Mouse (Mus musculus) hindbrain, embryonic 11.5 days (tissue): ENCODE data around the gene Gm15217. TPM values are rescaled to one million over a fixed set of nuclear protein-coding genes. Genes with fewer than 3 reads are reported as not detected.

Source experiments
- ATAC-seq: fragments of 200-750 bp; cut with Nextera tagmentation; 2 replicates; pipeline ENCODE4 v1.8.0; 2017; ENCODE audit warnings: mild to moderate bottlenecking, moderate TSS enrichment, moderate library complexity; ENCODE audit not compliant: low FRiP score
- DNase-seq: peaks from one replicate; pipeline ENCODE4 v3.0.0-alpha.2; 2015; ENCODE audit warnings: low spot score
- H3K27ac ChIP-seq: fragments of 300-500 bp; sonication (generic); 2 replicates; pipeline ENCODE4 v1.5.1; 2014; ENCODE audit warnings: mild to moderate bottlenecking, low read depth, low read length
- H3K27me3 ChIP-seq: fragments of 300-500 bp; sonication (generic); 2 replicates; pipeline ENCODE4 v1.6.1; 2014; ENCODE audit warnings: mild to moderate bottlenecking, low read length, moderate library complexity, mixed read lengths; ENCODE audit not compliant: control insufficient read depth, insufficient read depth
- H3K36me3 ChIP-seq: fragments of 300-500 bp; sonication (generic); 2 replicates; pipeline ENCODE4 v1.6.1; 2014; ENCODE audit warnings: mild to moderate bottlenecking, low read length, moderate library complexity, mixed read lengths; ENCODE audit not compliant: control insufficient read depth, insufficient read depth
- H3K4me1 ChIP-seq: fragments of 300-500 bp; sonication (generic); replicated peaks from 2 replicates; pipeline ENCODE4 v1.6.1; 2014; ENCODE audit warnings: low read length, mixed read lengths; ENCODE audit not compliant: control insufficient read depth, insufficient read depth
- H3K4me2 ChIP-seq: fragments of 300-500 bp; sonication (generic); replicated peaks from 2 replicates; pipeline ENCODE4 v1.6.1; 2014; ENCODE audit warnings: mild to moderate bottlenecking, low read depth, low read length
- H3K4me3 ChIP-seq: fragments of 300-500 bp; sonication (generic); 2 replicates; pipeline ENCODE4 v1.5.1; 2014; ENCODE audit warnings: low read depth, low read length
- H3K9ac ChIP-seq: fragments of 300-500 bp; sonication (generic); 2 replicates; pipeline ENCODE4 v1.6.1; 2014; ENCODE audit warnings: low read depth, low read length
- H3K9me3 ChIP-seq: fragments of 300-500 bp; sonication (generic); 2 replicates; pipeline ENCODE4 v1.6.1; 2016; ENCODE audit warnings: low read length; ENCODE audit not compliant: control insufficient read depth
- WGBS: fragments of 180-500 bp; shearing (Covaris S2); extraction: QIAGEN DNeasy Blood & Tissue Kit; methylation state at CpG from one replicate; pipeline ENCODE4 v1.1.7; 2014; 5-methylcytosine and 5-hydroxymethylcytosine counted together
- polyA plus RNA-seq: library from polyadenylated mRNA; unstranded; fragments of >200 nt; fragmentation: Nextera tagmentation; extraction: Ambion mirVana; gene quantifications from 2 replicates; pipeline ENCODE4 v1.2.1, GENCODE M21; 2014

The Gm15217 gene
- polyA plus RNA-seq, 1 experiment from 2014 or later, result not detected

- no peaks in the 10 kb centered on the region for H3K27me3 ChIP-seq
- H3K4me2 ChIP-seq, result no peak overlapping the region
- no peaks in the 10 kb centered on the region for H3K36me3 ChIP-seq
- DNase-seq, result no peak
- no peaks in the 10 kb centered on the region for H3K9me3 ChIP-seq
- no peak for ATAC-seq
- 77% methylated on average over 7 of the region's 7 CpGs for WGBS
- H3K4me1 ChIP-seq, result no peaks in the 10 kb centered on the region
- H3K9ac ChIP-seq, result no peak overlapping the region
- H3K4me3 ChIP-seq, result no peak overlapping the region
- no peak overlapping the region for H3K27ac ChIP-seq
These were observed 33.3 kb downstream of the Gm15217 start for GRCm38 (mm10) chr14:46412497-46413000.

- no peak overlapping the region for H3K4me2 ChIP-seq
- no peaks in the 10 kb centered on the region for H3K27me3 ChIP-seq
- H3K4me1 ChIP-seq, result no peaks in the 10 kb centered on the region
- no peak overlapping the region for H3K27ac ChIP-seq
- 75% methylated on average over 15 of the region's 15 CpGs for WGBS
- H3K36me3 ChIP-seq, result no peaks in the 10 kb centered on the region
- no peak overlapping the region for H3K9ac ChIP-seq
- no peaks in the 10 kb centered on the region for H3K9me3 ChIP-seq
- H3K4me3 ChIP-seq, result no peak overlapping the region
- no peak for ATAC-seq
- no peak for DNase-seq
These were observed 39.3 kb downstream of the Gm15217 start for GRCm38 (mm10) chr14:46418371-46419097.

GRCm38 (mm10) chr14:46419269-46419668 is 40.1 kb downstream of the Gm15217 start:
- DNase-seq (no peak), ATAC-seq (no peak)
- H3K9me3 ChIP-seq, result no peaks in the 10 kb centered on the region
- H3K4me3 ChIP-seq, result no peak overlapping the region
- H3K27ac ChIP-seq, result no peak overlapping the region
- no peak overlapping the region for H3K4me2 ChIP-seq
- H3K27me3 ChIP-seq, result no peaks in the 10 kb centered on the region
- H3K36me3 ChIP-seq, result no peaks in the 10 kb centered on the region
- WGBS, result 61% methylated on average over 11 of the region's 11 CpGs
- no peak overlapping the region for H3K9ac ChIP-seq
- no peaks in the 10 kb centered on the region for H3K4me1 ChIP-seq

GRCm38 (mm10) chr14:46421823-46422222 is 42.6 kb downstream of the Gm15217 start:
- 87% methylated on average over 3 of the region's 3 CpGs for WGBS
- Histone ChIP-seq H3K27ac (no peak overlapping the region), H3K36me3 (no peaks in the 10 kb centered on the region)

GRCm38 (mm10) chr14:46427251-46427650 is 48.0 kb downstream of the Gm15217 start:
- 95% methylated on average over 13 of the region's 13 CpGs for WGBS
- Histone ChIP-seq H3K27ac (no peak overlapping the region), H3K4me2 (no peak overlapping the region), H3K36me3 (no peaks in the 10 kb centered on the region), H3K4me1 (no peaks in the 10 kb centered on the region), H3K27me3 (no peaks in the 10 kb centered on the region), H3K4me3 (no peak overlapping the region), H3K9ac (no peak overlapping the region), H3K9me3 (no peaks in the 10 kb centered on the region)
- ATAC-seq (no peak), DNase-seq (no peak)

More at GRCm38 (mm10) chr14:46421823-46422222, 42.6 kb downstream of the Gm15217 start:
- ATAC-seq, result no peak
- H3K9me3 ChIP-seq, result no peaks in the 10 kb centered on the region
- no peak overlapping the region for H3K4me3 ChIP-seq
- no peaks in the 10 kb centered on the region for H3K4me1 ChIP-seq
- no peak overlapping the region for H3K9ac ChIP-seq
- DNase-seq, result no peak
- no peaks in the 10 kb centered on the region for H3K27me3 ChIP-seq
- H3K4me2 ChIP-seq, result no peak overlapping the region

GRCm38 (mm10) chr14:46430231-46430630 is 51.0 kb downstream of the Gm15217 start:
- DNase-seq, result no peak
- 94% methylated on average over 5 of the region's 5 CpGs for WGBS
- H3K27me3 ChIP-seq, result no peaks in the 10 kb centered on the region

More at GRCm38 (mm10) chr14:46430231-46430630, 51.0 kb downstream of the Gm15217 start:
- no peaks in the 10 kb centered on the region for H3K36me3 ChIP-seq
- no peaks in the 10 kb centered on the region for H3K9me3 ChIP-seq
- no peak overlapping the region for H3K4me3 ChIP-seq
- H3K27ac ChIP-seq, result no peak overlapping the region
- no peak for ATAC-seq
- no peaks in the 10 kb centered on the region for H3K4me1 ChIP-seq
- H3K9ac ChIP-seq, result no peak overlapping the region
- no peak overlapping the region for H3K4me2 ChIP-seq

Other genes starting within 250 kb of the Gm15217 start
- gene Bmp4, start 11.3 kb downstream of the Gm15217 start, polyA plus RNA-seq, result 11.4 and 12.3 TPM in 2 replicates